Mouse (Mus musculus) frontal cortex, postnatal 10 days (tissue): ENCODE results near the gene Gm7029.
A peak's percentile ranks its signal among the peaks of the same experiment; 100 is the strongest.
"Not testable (repeated sequence)": the region's sequence is repeated elsewhere in the genome, so short reads cannot be mapped to it uniquely, and the experiment has no call there.

ENCODE experiments used
- DNase-seq, 2 experiments: peaks; one replicate each; pipeline ENCODE4 v3.0.0; 2022; ENCODE audit warnings: low spot score in 2 of 2, mixed read lengths in 1 of 2

Gene Gm7029

DNA sequence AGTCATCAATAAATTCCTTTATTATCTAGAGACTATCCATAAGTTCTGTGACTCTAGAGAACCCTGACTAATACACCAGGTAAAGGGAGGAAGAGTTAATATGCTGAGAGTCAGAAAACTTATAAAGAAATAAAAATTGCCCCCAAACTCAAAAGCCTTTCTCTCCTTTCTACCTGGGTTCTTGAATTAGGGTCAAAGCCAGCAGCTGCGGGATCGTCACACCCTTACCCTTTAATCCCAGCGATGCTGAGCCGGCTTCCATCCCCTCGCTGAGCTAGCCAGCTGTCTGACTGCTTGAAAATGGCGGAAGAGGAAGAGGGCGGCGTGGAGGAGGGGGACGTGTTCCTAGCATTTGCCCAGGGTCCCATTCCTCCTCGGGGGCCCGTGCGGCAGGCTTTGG lies at the start of gene Gm7029:
Gene Gm7029, plus strand, starts transcription at position 301 of the 400 bp plus-strand sequence.
- DNase-seq = not testable (repeated sequence)

DNA sequence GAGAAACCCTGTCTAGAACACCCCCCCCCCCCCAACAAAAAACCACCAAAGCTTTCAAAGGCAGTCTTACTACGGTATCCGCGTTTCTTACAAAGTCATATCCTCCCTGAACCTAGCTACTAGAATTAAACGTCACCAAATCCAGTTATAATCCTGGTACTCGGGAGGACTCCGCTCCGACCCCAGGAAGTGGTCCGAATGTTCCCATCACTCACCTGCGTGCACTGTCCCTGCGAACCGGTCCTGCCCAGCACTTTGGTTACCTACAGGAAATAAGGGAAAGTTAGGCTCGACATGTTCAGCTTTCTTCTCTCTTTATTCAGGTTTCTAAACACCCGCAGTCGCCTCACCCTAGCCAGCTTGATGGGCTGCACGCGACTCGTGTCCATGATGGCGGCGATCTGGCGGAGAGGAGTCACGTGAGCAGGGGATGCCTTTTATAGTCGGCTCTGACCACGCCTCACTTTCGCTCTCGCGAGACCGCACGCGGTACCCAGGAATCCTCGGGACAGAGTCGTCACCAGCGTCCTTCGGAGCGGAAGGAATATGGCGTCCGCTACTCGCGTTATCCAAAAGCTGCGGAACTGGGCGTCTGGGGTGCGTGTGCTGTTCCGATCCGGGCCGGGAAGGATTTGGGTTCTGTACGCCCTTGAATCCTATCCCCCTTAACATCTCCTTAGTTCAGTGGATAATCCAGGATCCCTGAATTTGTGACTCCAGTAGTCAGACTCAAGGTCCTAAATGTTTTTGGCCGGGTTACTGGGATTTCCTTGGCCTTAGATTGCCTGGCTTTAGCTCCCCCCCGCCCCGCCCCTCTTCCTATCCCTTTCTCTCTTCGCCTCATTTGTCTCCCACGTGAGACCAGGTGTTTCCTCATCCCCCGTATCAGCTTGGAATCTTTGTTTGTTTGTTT lies 49.3 kb upstream of the Gm7029 start, which contains the start of the genes Rps28 and Ndufa7:
Gene Rps28, minus strand, starts transcription at position 479 of the 913 bp plus-strand sequence.
Gene Ndufa7, plus strand, starts transcription at position 489 of the 913 bp plus-strand sequence.
- DNase-seq = peak; percentile 95 to 98

GRCm38 (mm10) chr17:33824997-33825330 lies 48.7 kb upstream of the Gm7029 start:
- DNase-seq = not testable (repeated sequence)

DNA sequence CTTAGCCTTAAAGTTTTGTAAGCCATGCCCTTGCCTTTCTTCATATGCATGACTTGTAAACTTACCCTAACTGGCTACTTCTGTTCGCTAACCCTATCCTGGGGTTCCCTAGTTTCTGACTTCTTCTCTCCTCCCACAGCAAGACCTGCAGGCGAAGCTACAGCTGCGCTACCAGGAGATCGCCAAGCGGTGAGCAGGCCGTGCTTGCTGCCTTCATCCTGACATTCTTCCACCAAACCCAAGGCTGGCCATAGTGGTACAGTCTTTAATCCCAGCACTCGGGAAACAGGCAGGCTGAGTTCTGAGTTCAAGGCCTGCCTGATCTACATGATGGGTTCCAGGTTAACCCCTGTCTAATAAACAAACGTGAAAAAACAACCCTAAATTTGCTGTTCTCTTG lies 48.2 kb upstream of the Gm7029 start:
- DNase-seq = no peak

DNA sequence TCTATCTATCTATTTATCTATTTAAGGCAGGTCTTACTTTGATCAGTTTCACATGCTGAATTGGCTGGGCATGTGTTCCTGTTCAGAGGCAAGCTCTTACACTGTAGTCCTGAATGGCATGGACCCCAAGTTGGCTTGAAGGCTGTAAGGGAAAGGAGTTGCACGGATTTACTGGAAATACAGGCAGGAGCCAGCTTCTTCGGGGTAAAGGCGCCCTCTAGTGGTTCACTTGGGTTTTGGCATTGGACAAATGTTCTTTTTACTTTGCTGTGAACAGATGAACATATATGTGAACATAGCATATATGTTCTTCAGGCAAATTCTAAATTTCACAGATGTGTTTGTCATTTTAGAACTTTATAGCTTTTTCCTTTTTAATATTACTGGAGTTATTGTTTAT lies 46.8 kb upstream of the Gm7029 start:
- peak in 1 of 2 experiments; percentile 56 for DNase-seq

- no peak for DNase-seq
Measured at GRCm38 (mm10) chr17:33828892-33829291, 44.7 kb upstream of the Gm7029 start.

- DNase-seq = no peak
Measured at GRCm38 (mm10) chr17:33829561-33829960, 44.1 kb upstream of the Gm7029 start.

DNA sequence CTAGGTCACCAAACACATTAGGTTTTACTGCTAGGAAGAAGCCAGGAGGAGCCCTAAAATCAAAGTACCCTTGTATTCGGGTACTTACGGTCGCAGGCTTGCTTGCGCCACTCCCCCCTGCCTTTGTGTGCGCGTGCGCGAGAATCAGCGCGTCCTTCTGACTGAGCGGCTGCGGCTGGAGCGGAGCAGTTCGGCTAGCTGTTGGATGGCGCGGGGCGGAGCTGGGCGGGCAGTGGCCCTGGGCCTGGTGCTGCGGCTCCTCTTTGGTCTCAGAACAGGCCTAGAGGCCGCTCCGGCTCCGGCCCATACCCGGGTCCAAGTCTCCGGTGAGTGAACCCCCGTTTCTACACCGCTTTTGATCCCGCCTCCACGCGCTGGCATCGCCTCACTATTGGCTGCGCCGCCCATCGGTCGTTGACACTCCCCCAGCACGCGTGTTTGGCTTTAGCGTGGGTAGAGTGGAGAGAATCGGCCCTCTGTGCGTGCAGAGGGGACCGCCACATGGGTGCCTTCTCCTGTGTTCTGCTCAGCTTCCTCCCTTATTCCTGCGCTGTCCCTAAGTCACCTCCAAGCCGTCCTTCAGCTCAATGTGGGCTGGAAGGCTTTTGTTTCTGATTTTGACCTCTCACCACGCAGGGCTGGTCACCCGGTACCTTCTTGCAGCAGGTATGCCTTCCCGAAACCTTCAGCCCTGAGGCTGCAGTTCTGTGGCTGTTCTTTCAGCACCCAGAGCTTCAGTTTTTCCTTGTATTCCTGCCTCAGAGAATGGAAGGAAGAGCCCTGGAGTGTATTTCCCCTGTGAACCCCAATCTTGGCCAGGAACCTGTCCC lies 30.5 kb upstream of the Gm7029 start, which contains the start of gene Cd320:
Gene Cd320, plus strand, starts transcription at position 126 of the 830 bp plus-strand sequence.
- peak; percentile 78 to 89 for DNase-seq

DNA sequence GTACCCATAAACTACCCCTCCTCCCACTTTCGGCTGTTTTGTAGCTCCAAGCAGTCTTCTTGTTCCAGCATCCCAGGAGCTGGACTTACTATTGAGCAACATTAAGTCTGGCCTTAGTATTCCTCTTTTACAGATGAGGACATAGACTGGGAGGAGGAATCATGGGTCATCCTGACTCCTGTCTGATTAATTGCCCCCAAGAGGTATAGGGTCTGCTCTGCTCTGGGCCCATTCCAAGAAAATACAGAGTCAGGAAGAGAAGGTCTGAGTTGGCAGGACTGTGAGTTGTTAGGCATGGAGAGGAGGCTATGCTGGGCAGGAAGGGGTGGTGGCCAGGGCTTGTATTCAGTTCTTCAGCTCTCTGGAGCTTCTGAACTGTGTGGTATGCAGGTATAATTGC lies 29.4 kb upstream of the Gm7029 start:
- no peak for DNase-seq

DNA sequence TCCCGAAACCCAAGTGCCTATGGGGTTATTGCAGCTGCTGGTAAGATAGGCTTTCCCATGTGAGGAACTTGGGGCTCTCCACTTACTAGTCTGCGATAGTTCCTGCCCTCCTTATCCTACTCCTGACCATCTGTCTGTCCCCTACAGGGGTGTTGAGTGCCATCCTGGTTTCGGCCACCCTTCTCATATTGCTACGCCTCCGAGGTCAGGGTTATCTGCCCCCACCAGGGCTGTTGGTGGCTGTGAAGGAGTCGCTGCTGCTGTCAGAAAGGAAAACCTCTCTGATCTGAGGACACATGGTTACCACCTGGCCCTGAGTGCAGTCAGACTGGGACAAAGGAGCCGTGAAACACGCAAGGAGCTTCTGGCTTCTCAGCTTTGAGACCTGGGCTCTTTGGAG lies 25.5 kb upstream of the Gm7029 start:
- no peak for DNase-seq

DNA sequence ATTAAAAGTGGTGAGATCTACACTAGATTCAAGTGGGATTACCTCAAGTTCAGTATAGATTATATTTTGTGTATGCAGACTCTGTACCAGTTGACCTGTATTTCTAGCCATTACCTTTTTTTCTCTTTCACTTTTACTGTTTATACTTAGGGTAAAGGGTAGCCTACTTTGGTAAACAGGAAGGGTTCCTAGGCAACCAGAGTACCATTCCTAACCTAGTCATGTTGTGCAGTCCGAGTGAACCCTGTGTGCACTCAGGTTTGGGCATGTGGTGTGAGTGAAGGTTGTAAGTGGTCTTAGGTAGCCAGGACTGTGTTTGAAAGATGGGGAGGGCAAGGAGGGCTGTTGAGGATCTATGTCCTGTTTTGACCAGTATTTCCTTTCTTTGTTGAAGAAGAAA lies 22.3 kb upstream of the Gm7029 start:
- no peak for DNase-seq

GRCm38 (mm10) chr17:33857816-33858215 lies 15.8 kb upstream of the Gm7029 start:
- DNase-seq = no peak

DNA sequence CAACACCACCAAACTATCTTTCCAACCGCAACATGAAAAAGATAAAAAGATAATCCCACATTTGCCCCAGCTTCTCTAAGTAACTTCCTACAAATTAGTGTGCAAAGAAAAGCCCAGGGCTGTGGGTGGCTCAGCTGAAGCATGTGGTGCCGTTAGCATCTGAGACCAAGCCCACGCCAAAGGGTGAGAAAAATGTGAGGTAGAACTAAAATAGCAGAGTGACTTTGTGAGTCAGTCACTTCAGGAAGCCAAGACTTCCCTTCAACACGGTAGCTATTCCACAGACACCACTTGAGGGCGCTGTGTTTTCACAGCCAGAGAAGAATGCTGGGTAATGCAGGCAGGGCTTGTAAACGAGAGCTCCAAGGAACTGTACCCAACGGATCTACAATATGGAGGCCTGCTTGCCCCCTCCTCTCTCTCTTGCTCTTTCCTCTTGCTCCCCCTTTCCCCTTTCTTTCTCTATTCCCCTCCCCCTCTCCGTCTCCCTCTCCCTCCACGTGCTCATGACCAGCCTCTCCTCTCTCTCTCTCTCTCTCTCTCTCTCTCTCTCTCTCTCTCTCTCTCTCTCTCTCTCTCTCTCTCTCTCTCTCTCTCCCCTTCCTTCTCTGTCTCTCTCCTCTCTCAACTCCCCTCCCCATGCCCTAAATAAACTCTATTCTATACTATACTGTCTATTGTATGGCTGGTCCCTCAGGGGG lies 8.2 kb upstream of the Gm7029 start:
- peak; percentile 58 to 75 for DNase-seq

DNA sequence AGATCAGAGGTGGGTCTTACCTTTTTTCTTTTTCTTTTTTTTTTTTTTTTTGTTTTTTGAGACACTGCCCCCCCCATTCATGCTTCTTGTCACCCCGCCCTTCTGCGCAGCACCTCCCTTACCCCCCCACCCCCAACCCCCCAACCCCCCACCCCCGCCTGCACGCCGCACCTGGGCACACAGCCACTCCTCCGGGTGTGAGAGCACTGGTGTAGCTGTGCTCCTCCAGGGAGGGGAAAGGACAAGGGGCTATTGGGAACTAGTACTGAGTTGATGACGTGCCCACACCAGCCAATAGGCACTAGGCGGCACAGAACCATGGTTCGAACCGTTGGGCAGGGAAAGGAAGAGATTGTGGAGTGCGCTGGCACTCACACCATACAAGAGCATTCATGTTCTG lies 774 bp downstream of the Gm7029 start:
- DNase-seq = no peak

- DNase-seq = not testable (repeated sequence)
Measured at GRCm38 (mm10) chr17:33875797-33876196, 2.2 kb downstream of the Gm7029 start.

- not testable (repeated sequence) for DNase-seq
Measured at GRCm38 (mm10) chr17:33884320-33884719, 10.7 kb downstream of the Gm7029 start.

DNA sequence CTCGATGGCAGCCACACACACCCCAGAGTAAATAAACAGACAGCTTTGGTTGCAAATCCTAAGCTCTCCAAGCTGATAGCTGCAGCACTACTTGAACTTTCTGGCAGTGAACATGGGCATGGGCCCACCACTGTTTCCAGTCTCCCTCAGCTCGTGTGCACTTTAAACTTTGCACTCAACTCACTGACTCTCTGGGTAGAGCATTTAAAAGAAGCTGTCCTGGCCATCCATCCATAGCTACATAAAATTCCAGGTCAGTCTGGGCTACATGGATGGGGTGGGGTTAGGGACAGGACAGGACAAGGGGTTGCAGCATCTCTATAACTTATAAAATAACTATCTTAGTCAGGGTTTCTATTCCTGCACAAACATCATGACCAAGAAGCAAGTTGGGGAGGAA lies 14.2 kb downstream of the Gm7029 start:
- DNase-seq = not testable (repeated sequence)

DNA sequence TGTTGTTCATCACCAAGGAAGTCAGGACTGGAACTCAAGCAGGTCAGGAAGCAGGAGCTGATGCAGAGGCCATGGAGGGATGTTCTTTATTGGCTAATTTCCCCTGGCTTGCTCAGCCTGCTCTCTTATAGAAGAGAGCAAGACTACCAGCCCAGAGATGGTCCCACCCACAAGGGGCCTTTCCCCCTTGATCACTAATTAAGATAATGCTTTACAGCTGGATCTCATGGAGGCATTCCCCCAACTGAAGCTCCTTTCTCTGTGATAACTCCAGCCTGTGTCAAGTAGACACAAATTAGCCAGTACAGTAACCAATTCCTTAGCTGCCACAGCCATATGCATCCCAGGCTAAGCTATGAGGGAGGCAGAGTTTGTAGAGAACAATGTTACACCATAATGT lies 14.6 kb downstream of the Gm7029 start:
- not testable (repeated sequence) for DNase-seq

GRCm38 (mm10) chr17:33889941-33890532 lies 16.4 kb downstream of the Gm7029 start:
- DNase-seq = not testable (repeated sequence)

GRCm38 (mm10) chr17:33890533-33891059 lies 17.0 kb downstream of the Gm7029 start, which contains the start of gene Kifc1:
Kifc1 (minus strand) TSS chr17:33890661.
- peak; percentile 100 for DNase-seq

DNA sequence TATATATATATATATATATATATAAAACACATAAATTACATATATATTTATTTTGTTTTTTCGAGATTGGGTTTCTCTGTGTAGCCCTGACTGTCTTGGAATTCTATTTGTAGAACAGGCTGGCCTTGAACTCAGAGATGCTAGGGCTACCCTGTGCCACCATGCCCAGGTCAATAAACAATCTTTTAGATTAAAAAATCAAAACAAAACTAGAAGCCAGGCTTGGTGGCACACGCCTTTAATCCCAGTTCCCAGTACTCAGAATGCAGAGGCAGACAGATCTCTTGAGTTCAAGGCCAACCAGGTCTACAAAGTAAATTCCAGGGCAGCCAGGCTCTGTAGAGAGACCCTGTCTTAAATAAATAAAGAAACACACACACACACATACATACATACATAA lies 17.7 kb downstream of the Gm7029 start:
- no peak for DNase-seq
